Mouse (Mus musculus): ENCODE results near the gene Vmn1r193. TPM values are rescaled to one million over a fixed set of nuclear protein-coding genes. Genes with fewer than 3 reads are reported as not detected.
"Not testable (repeated sequence)": the region's sequence is repeated elsewhere in the genome, so short reads cannot be mapped to it uniquely, and the experiment has no call there.

Gene Vmn1r193
- total RNA-seq (2022): not detected

- DNase-seq (ENCODE audit: low spot score): not testable (repeated sequence)
These were observed at the start of gene Vmn1r193 for GRCm38 (mm10) chr13:22223060-22223459. Gene Vmn1r193 (minus strand): TSS chr13:22223160.

- no peak for DNase-seq (ENCODE audit: low spot score)
These were observed 48.8 kb upstream of the Vmn1r193 start for GRCm38 (mm10) chr13:22271721-22272120.

- not testable (repeated sequence) for DNase-seq (ENCODE audit: low spot score)
These were observed 47.3 kb upstream of the Vmn1r193 start, which contains the start of gene Vmn1r195 for GRCm38 (mm10) chr13:22270222-22270621. Gene Vmn1r195 (plus strand): TSS chr13:22270522.

- DNase-seq (ENCODE audit: low spot score): no peak
These were observed 21.0 kb upstream of the Vmn1r193 start, which contains the start of gene Vmn1r194 for GRCm38 (mm10) chr13:22243915-22244314. Gene Vmn1r194 (plus strand): TSS chr13:22244215.

GRCm38 (mm10) chr13:22192756-22193155 is 30.2 kb downstream of the Vmn1r193 start:
- DNase-seq (ENCODE audit: low spot score): not testable (repeated sequence)

GRCm38 (mm10) chr13:22191041-22191440 is 31.9 kb downstream of the Vmn1r193 start, which contains the start of gene Vmn1r192:
Gene Vmn1r192 (minus strand): TSS chr13:22191141.
- DNase-seq (ENCODE audit: low spot score): no peak

- DNase-seq (ENCODE audit: low spot score): no peak
These were observed 32.6 kb downstream of the Vmn1r193 start for GRCm38 (mm10) chr13:22190385-22190784.

- no peak for DNase-seq (ENCODE audit: low spot score)
These were observed 33.6 kb downstream of the Vmn1r193 start for GRCm38 (mm10) chr13:22189313-22189712.

- DNase-seq (ENCODE audit: low spot score): no peak
These were observed 39.1 kb downstream of the Vmn1r193 start, which contains the start of gene Vmn1r191 for GRCm38 (mm10) chr13:22183869-22184268. Gene Vmn1r191 (minus strand): TSS chr13:22183969.

- peak; percentile 13 for DNase-seq (ENCODE audit: low spot score)
These were observed 54.5 kb downstream of the Vmn1r193 start for GRCm38 (mm10) chr13:22168416-22168815.

Small RNA genes lying within 50 kb of the gene (microRNA-seq; reads per million reads assigned to microRNA genes)
- gene Gm23282 (not detected), gene Gm25084 (not detected)

Other genes with a start within 250 kb of the Vmn1r193 start
- not detected for gene Pom121l2, start 242.0 kb downstream of the Vmn1r193 start, total RNA-seq (2022)
- gene Prss16, start 213.4 kb downstream of the Vmn1r193 start, total RNA-seq (2022): under 1 TPM in 1 of 4 experiments, not detected in 3; 0.22 TPM
- 10 to 100 TPM in 2 of 4 experiments, 1 to 10 TPM in 2; 1.7 to 11.1 (median 9.1) TPM for gene Hist1h2ah, start 187.6 kb downstream of the Vmn1r193 start, total RNA-seq (2022)
- gene Hist1h2bk, start 187.3 kb downstream of the Vmn1r193 start, total RNA-seq (2022): 10 to 100 TPM in 1 of 4 experiments, 1 to 10 TPM in 3; 4.6 to 13.2 (median 8.3) TPM
- gene Hist1h4i, start 181.8 kb downstream of the Vmn1r193 start, total RNA-seq (2022): 10 to 100 TPM; 11.6 to 17.7 (median 15.2) TPM
- 10 to 100 TPM in 1 of 4 experiments, 1 to 10 TPM in 3; 2.7 to 12.6 (median 6.6) TPM for gene Hist1h2ag, start 180.2 kb downstream of the Vmn1r193 start, total RNA-seq (2022)
- gene Hist1h2bj, start 179.9 kb downstream of the Vmn1r193 start, total RNA-seq (2022): 1 to 10 TPM; 1.4 to 7.1 (median 2.5) TPM
- not detected for gene Vmn1r188, start 138.7 kb downstream of the Vmn1r193 start, total RNA-seq (2022)
- gene Vmn1r189, start 117.3 kb downstream of the Vmn1r193 start, total RNA-seq (2022): not detected
- gene Vmn1r191, start 39.2 kb downstream of the Vmn1r193 start, total RNA-seq (2022): not detected
- gene Vmn1r192, start 32.0 kb downstream of the Vmn1r193 start, total RNA-seq (2022): not detected
- not detected for gene Vmn1r194, start 21.1 kb upstream of the Vmn1r193 start, total RNA-seq (2022)
- not detected for gene Vmn1r195, start 47.4 kb upstream of the Vmn1r193 start, total RNA-seq (2022)
- not detected for gene Vmn1r196, start 66.8 kb upstream of the Vmn1r193 start, total RNA-seq (2022)
- gene Vmn1r197, start 101.4 kb upstream of the Vmn1r193 start, total RNA-seq (2022): not detected
- gene Vmn1r198, start 127.2 kb upstream of the Vmn1r193 start, total RNA-seq (2022): not detected
- gene Vmn1r199, start 156.7 kb upstream of the Vmn1r193 start, total RNA-seq (2022): not detected
- not detected for gene Vmn1r200, start 167.2 kb upstream of the Vmn1r193 start, total RNA-seq (2022)
- gene Vmn1r201, start 248.8 kb upstream of the Vmn1r193 start, total RNA-seq (2022): not detected